In genomic region chr16:87307109-87307735, GRCm38 (mm10) we compare ENCODE assay signal across 10 mouse cellular contexts. TPM values are rescaled to one million over a fixed set of nuclear protein-coding genes. Genes with fewer than 3 reads are reported as not detected.
DNase-seq lines count a peak whose midpoint lies in the region; ATAC-seq lines count a peak whose summit lies in the region.
"Had no signal": no experiment of that assay in that cellular context is flagged by ENCODE, and none has a peak within 500 bp of the region (broad histone marks: within the 10 kb centered on the region; RNA-seq: fewer than 3 reads in every experiment).

No protein-coding gene starts in this region.

- no peak overlapping the region for H3K4me3 ChIP-seq in intestine, embryonic 15.5 days (replicated peaks)
- H3K4me3 ChIP-seq in stomach, embryonic 16.5 days (replicated peaks; ENCODE audit: low read length), result 0 out of 2 replicates have a peak overlapping the region, but pooled peaks have one; percentile 4
- H3K4me3 ChIP-seq in limb, embryonic 10.5 days, result no peak overlapping the region
- H3K4me3 ChIP-seq: hindbrain, embryonic 13.5 days had no signal

- H3K27ac ChIP-seq in intestine, embryonic 15.5 days, result peak overlapping the region; percentile 51; the same call in 1 of the 2 replicates
- H3K27ac ChIP-seq in stomach, embryonic 16.5 days (ENCODE audit: low read length), result peak overlapping the region; percentile 70
- H3K27ac ChIP-seq in limb, embryonic 10.5 days, result no peak overlapping the region
- H3K27ac ChIP-seq: hindbrain, embryonic 13.5 days had no signal

- H3K4me1 ChIP-seq in intestine, embryonic 15.5 days (replicated peaks), result no peaks in the 10 kb centered on the region
- H3K4me1 ChIP-seq in stomach, embryonic 16.5 days (ENCODE audit: control insufficient read depth, insufficient read depth, low read length), result no peaks in the 10 kb centered on the region
- H3K4me1 ChIP-seq in limb, embryonic 10.5 days, result no peaks in the 10 kb centered on the region
- H3K4me1 ChIP-seq: hindbrain, embryonic 13.5 days had no signal

- WGBS in intestine, embryonic 15.5 days, result 33% methylated on average over 10 of the region's 10 CpGs
- WGBS in stomach, embryonic 16.5 days, result 26% methylated on average over 10 of the region's 10 CpGs
- WGBS in limb, embryonic 10.5 days, result 86% methylated on average over 10 of the region's 10 CpGs

- no peaks in the 10 kb centered on the region for H3K36me3 ChIP-seq in intestine, embryonic 15.5 days
- H3K36me3 ChIP-seq in stomach, embryonic 16.5 days (ENCODE audit: control insufficient read depth, insufficient read depth, low read length), result no peaks in the 10 kb centered on the region
- H3K36me3 ChIP-seq in limb, embryonic 10.5 days, result no peaks in the 10 kb centered on the region
- H3K36me3 ChIP-seq: hindbrain, embryonic 13.5 days had no signal

- H3K27me3 ChIP-seq in intestine, embryonic 15.5 days (replicated peaks), result no peaks in the 10 kb centered on the region
- no peaks in the 10 kb centered on the region for H3K27me3 ChIP-seq in stomach, embryonic 16.5 days (ENCODE audit: control insufficient read depth, insufficient read depth, low read length)
- no peaks in the 10 kb centered on the region for H3K27me3 ChIP-seq in limb, embryonic 10.5 days (ENCODE audit: low read depth, poor library complexity, severe bottlenecking)
- H3K27me3 ChIP-seq: hindbrain, embryonic 13.5 days had no signal

- peak; percentile 83 for ATAC-seq in intestine, embryonic 15.5 days
- peak; percentile 80 for ATAC-seq in stomach, embryonic 16.5 days (ENCODE audit: insufficient read depth, low FRiP score)

- peak; percentile 43 for DNase-seq in right cerebral cortex, adult 18-20 months
- no peak for DNase-seq in right cerebral cortex, postnatal 4 days
- DNase-seq in frontal cortex, postnatal 36 days (ENCODE audit: low spot score in 2 of 2), result peak; percentile 17 to 53
- DNase-seq in yolk sac, embryonic 10.5 days (ENCODE audit: low spot score), result no peak
- DNase-seq in retina, embryonic 14.5 days (ENCODE audit: low spot score), result no peak
- DNase-seq in limb, embryonic 10.5 days (ENCODE audit: low spot score), result no peak
- DNase-seq: midbrain, embryonic 14.5 days had no signal

- no peak overlapping the region for H3K9ac ChIP-seq in intestine, embryonic 15.5 days
- no peak overlapping the region for H3K9ac ChIP-seq in stomach, embryonic 16.5 days (ENCODE audit: low read length)
- H3K9ac ChIP-seq: hindbrain, embryonic 13.5 days had no signal

- H3K4me2 ChIP-seq in intestine, embryonic 15.5 days (replicated peaks), result peak overlapping the region; percentile 17; the same call in 1 of the 2 replicates
- peak overlapping the region; percentile 25; the same call in 1 of the 2 replicates for H3K4me2 ChIP-seq in stomach, embryonic 16.5 days (ENCODE audit: low read depth, low read length)
- H3K4me2 ChIP-seq: hindbrain, embryonic 13.5 days had no signal

- no peaks in the 10 kb centered on the region for H3K9me3 ChIP-seq in intestine, embryonic 15.5 days
- no peaks in the 10 kb centered on the region for H3K9me3 ChIP-seq in stomach, embryonic 16.5 days (replicated peaks; ENCODE audit: control insufficient read depth, low read length)
- no peaks in the 10 kb centered on the region for H3K9me3 ChIP-seq in limb, embryonic 10.5 days (replicated peaks)
- H3K9me3 ChIP-seq: hindbrain, embryonic 13.5 days had no signal

RNA-seq across cellular contexts. Expression of gene N6amt1, which starts 46.8 kb away (rescaled TPM):
- polyA plus RNA-seq in intestine, embryonic 15.5 days (2015; fragmentation: Nextera tagmentation; extraction: Ambion mirVana), result 20.0 and 22.5 TPM in 2 replicates
- polyA plus RNA-seq in stomach, embryonic 16.5 days (2015; fragmentation: Nextera tagmentation; extraction: Ambion mirVana), result 19.2 and 19.9 TPM in 2 replicates
- 19.4 and 22.9 TPM in 2 replicates for polyA plus RNA-seq in limb, embryonic 10.5 days (2016; fragmentation: Nextera tagmentation; extraction: Ambion mirVana)

Comparison
In these comparisons a context has a peak if more than half of its experiments do, and no peak if none do; other contexts are left out.
1. DNase-seq: peak in right cerebral cortex, adult 18-20 months (single experiment) and frontal cortex, postnatal 36 days (2 of 2); none in right cerebral cortex, postnatal 4 days (single experiment), yolk sac, embryonic 10.5 days (single experiment), retina, embryonic 14.5 days (single experiment) and limb, embryonic 10.5 days (single experiment).